Mouse (Mus musculus): Measurements from ENCODE around the gene Syt17.
"Not testable (repeated sequence)": the region's sequence is repeated elsewhere in the genome, so short reads cannot be mapped to it uniquely, and the experiment has no call there.

Syt17 gene

DNA sequence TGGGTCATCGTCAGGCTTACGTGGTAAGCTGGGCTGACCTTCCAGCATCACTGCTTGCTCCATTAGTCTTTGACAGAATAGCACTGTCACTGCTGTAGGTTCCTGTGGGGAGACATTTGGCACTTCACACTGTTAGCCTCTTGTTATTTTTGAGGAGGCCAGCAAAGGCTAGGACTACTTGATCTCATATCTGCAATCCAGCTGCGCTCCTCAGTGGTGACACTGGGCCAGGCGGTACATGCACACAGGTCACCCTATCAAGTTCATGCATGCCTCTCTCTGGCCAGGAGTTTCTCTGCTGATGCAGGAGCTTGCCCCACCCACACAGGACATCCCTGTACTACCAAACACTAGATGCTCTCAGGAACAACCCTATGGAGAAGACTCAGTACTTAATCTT lies 71.4 kb downstream of the Syt17 start:
- DNase-seq = no peak

DNA sequence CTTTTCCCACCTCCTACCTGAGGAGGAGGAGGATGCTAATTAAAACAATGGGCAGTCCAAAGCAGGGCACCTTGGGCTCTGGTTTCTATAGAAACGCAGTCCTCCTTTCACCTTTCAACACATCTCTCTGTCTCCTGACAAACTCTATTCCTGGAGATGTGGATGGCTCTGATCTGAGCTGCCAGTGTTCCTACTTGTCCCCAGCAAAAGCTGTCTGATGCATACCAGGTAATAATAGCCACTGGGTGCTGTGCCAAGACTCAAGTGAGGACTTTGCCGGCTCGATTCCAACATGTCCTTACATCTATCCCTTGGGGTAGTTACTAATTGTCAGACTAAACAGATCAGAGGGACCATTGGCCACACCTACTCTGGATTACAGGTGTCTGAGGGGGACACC lies 72.7 kb downstream of the Syt17 start:
- DNase-seq = no peak

DNA sequence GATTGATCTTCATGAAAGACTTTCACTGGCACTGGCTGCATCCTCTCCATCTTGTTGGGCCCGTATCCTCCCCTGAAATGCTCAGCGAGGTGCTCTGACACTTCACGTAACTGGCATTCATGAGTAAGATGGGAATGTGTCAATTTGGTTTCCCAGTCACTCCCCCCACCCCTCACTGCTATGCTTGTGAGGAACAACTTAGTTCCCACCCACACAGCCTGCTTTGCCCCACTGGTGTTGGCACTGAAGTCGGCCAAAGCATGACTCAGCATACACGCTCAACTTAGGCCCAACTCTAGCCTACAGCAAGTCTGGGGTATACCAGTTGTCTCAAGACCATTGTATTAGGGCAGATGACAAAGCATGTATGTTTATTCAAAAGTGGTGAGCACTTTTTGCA lies 76.7 kb downstream of the Syt17 start:
- DNase-seq = no peak

DNA sequence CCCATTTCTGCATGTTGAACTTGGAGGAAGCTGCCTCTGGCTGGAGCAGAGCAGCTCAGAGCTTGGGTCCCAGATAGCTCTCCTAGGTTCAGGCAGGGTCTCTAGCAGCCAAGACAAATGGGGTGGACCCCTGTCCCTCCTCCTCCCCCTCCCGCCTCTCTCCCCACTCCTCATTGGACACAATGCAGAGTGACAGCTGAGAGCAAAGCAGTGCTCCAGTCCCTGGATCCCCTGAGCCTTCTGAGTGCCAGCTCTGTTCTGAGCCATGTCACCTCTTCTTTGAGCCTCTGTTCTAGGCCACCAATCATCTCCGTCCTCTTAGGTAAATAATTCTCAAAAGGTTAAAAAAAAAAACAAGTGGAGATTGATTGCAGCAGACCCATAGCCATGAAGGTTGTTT lies 78.3 kb downstream of the Syt17 start:
- DNase-seq = no peak

DNA sequence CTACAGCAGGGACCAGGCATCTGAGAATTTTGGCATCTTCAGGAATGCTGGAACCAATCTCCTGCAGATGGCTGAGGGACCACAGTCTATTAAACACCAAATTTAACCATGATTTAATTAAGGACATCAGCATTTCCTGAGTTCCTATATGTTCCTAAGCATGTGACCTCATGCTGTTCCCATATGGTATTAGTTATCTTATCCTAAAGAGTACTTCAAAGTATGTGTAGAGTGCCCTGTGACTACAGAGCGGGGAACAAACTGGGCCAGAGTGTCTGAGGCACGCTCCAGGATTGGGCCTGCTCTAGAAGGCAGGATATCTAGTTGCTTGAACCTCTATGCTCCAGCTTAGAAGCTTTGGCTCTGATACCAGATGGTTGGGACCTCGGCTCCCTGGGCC lies 82.1 kb downstream of the Syt17 start:
- no peak for DNase-seq

DNA sequence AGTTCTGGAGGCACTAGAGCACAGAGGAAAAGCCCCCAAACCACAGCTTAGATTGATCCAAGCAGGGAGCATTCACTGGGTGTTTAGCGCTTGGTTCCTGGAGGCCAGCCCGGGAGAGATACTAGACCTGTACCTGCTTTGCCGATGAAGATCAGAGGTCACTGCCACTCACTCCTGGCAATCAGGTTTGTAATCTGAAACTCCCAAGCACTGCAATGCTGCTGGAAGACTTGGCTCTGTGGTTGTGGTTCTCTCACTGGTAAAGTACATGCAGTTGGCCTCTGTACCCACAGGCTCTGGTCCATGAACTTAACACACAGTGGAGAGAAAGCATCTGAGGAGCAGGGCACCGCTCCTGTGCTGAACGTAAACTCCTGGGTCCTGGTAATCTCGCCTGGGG lies 82.8 kb downstream of the Syt17 start:
- no peak for DNase-seq

DNA sequence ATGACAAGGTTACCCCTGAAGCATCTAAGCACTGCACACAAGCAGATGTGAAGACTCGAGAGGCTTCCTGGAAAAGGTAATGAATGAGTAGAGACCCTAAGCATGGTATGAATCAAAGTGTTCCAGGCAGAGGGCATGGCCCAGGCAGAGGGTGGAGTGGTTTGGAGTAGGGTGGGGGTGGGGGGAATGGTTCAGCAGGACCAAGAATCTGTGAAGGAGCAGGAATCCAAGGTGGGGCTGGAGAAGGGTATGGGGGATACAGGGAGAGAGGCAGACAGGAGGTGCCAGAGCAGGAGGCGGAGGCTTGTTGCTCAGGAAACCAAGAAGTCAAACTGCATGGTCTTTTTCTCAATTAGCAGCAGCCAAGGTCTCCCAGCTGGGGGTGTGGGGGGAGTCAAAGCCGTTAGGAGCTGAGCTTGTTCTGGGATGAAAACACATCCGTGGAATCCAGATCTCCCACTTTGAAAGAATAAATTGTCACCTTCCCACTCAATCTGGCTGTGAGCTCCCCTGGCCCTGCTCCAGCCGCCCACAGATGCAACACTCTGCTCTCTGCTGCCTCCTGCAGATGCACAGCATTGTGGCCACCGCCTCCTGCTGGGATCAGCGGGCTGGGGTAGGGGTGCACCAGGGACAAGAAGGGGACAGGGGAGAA lies 83.5 kb downstream of the Syt17 start:
- DNase-seq = peak in 1 of 2 experiments; percentile 5

DNA sequence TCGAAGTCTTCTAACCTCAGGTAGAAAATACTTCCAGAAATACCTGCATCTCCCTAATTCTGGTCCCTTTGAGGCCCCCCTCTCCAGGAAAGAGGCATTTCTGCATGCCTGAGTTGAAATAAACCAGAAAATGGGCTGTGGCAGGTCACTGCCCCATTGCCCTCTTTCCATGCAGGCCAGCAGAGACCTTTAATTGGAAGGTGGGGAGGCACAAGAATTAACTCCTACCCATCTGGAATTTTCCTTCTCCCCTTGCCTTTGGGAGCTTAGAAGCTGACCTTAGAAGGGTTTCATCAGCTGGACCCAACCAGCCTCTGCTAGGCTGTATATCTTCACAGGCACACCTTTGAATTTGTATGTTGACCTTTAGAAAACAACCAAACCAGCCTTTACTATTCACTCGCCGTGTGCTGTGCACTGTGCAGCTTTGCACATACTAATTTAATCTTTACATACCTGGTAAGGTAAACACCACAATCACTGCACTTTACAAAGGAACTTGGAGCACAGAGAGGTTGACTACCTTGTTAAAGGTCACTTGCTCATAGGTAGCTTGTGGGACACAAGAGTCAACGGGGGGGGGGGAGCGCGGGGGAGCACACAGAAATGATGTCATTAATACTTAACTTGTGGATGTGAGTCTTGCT lies 84.3 kb downstream of the Syt17 start:
- no peak for DNase-seq

DNA sequence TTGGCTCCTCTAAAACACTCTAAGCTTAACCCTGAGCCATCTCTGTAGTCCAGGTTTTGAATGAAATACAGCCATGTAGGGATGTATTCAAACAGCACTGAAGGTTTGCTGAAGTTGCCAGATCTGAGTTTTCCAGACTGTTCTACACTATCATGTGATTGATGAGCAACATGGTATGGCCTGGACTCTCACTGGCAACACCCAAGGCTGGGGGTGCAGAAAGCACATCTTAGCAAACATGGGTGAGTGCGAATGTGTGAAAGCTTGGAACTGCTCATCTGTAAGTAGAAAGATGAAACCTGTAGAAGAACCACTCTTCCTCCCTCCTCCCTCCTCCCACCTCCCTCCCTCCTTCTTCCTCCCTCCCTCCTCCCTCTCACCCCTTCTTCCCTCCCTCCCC lies 85.1 kb downstream of the Syt17 start:
- no peak for DNase-seq

DNA sequence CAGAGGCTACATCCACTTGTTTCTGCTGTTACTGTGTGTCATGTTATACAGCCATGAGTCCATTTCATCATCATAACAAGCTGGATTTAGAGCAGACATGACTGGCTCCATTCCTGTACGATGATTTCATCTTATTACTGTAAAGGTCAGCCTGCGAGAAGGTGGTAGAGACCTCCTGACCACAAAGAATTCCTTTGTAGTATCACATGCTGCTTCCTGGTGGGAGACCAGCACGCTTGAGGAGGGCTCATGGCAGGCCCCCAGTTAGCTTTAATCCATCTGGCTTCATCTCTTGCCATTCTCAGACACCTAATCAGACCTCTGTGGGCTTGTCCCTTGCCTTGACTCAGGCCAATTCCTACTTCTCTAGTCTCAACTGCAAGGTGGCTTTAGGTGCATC lies 85.8 kb downstream of the Syt17 start:
- no peak for DNase-seq

DNA sequence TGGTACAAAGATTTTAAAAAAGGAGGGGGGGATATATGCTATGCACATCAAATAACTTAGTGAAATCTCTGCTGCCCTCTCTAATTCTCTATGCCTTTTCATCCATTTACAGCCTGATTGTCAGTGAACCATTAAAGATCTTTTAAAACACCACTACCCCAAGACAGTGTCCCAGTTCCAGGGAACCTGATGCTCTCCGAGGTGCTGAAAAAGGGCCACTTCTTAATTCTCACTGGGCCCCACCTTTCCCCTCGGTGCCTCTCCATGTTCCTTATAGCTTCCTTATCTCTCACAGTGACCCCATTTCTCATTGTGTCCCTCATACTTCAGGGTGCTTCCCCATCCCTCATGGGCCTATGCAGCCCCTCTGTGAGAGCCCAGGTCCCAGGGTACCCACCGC lies 89.0 kb downstream of the Syt17 start:
- DNase-seq = no peak

DNA sequence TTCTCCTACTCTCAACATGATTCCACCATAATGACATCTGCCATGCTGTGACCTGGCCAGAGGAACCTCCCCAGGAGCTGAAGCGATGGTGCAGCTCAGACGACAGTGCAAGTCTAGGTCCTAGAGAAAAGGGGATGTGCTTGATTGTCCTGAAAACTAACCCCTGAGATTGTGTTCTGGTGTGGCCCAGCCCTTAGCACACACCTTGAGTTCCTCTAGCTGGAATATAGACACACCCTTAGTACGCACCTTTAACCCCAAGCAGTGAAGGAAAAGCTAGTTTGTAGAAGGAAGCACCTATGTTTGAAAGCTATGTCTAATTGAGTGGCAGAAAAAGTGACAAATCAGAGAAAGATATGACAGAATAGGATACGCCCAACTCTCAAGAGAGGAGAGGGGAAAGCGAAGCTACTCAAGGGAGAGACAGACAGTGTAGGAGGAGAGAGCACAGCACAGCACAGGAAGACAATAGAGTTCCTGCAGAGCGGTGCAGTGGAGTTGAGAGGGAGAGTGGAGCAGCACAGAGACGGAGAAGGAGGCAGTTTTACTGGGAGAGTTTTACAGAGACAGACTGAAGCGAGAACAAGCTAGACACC lies 91.5 kb downstream of the Syt17 start:
- DNase-seq = not testable (repeated sequence)

DNA sequence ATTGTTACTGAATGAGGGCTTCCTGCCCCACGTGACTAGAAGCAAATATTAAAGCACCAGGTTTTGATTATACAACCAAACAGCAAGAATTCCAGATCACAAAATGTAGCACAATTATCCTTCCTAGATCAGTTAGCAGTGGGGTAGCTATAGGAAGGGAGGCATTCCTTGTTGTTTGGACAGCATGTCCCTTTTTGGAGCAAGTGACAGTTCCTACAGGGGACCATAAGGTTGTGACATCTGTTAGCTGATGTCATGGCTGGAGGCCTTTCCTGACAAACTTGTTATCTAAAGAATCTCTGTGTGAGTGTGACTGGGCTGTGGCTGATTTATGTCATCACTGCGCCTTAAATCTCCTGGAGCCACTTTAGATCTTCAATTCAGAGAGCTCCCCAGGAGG lies 97.2 kb downstream of the Syt17 start:
- DNase-seq = peak; percentile 6 to 21

DNA sequence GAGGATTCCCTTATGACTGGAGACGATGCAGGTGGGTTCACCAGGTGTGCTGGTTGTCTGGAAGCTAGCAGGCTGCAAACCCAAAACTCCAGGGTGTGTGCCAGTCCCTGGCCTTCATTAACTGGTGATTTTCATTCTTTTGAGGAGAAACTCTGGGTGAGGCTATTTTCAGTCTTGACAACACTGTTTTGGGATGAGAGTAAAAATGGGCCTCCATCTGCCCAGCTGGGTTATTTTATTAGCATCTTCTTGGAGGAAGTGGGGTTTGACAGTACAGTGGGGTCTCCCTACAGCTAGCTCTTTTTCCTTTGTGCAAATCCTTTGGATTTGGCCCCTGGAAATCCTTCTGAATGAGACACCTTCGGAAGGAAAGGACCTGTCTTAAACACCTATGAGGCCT lies 101.1 kb downstream of the Syt17 start:
- no peak for DNase-seq

DNA sequence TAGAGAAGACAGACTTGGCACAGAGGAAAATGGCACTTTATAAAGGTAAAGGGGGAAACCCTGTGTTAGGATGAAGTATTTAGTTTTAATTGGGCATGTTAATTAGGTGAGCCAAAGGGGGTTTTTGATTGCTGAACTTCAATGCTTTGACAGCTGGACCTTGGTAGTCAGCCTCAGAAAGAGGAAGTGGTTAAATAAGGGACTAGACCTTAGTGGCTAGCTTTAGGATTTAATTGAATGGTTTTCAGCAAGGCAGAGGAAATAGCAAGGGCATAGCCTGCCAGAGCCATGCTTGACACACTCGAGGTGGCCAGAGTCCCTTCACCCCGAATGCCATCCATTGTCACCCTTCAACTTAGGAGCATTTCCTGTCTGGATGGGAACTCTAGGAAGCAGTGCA lies 101.6 kb downstream of the Syt17 start:
- no peak for DNase-seq

DNA sequence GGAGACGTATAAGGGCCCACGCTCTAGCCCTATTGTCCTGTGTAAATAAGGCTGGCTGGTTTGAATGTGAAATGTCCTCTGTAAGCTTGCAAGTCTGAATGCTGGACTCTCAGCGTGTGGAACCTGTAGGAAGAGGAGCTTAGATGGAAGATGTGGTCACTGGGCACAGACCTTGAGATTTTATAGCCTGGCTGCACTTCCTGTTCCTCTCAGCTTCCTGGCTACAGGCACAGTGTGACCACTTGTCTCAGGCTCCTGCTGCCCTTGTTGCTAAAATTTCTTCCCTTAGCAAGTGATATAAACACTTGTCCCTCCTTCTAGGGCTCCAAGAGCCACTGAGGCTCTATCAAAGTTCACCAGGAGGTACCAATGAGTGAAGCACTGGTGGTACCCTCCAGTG lies 102.6 kb downstream of the Syt17 start:
- no peak for DNase-seq

DNA sequence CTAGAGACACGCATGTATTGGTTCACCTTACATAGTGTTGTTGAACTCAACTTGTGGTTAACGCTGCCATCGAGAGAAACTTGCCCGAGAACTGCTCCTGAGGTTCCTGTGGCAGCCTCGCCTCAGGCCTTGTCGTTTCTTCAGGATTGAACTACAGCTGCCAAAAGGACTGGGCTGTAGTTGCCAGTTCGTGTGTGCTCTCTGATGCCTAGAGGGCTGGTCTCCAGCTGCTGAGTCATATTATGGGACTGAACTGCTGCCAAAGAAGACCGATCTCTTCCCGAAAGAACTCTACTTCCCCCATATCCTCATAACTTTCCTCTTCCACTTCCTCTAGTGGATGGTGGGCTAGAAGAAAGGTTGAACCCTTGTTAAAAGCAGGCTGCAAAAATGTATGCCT lies 103.3 kb downstream of the Syt17 start:
- DNase-seq = no peak
